Mouse (Mus musculus) megakaryocyte, adult 5-6 weeks (primary cell): Measurements from ENCODE around the gene Gart. TPM values are rescaled to one million over a fixed set of nuclear protein-coding genes. Genes with fewer than 3 reads are reported as not detected.
"Not testable (repeated sequence)": the region's sequence is repeated elsewhere in the genome, so short reads cannot be mapped to it uniquely, and the experiment has no call there.

Experiments used
- ATAC-seq: 2 replicates; pipeline ENCODE4 v1.8.0; 2016; ENCODE audit warnings: mild to moderate bottlenecking, inconsistent platforms; ENCODE audit not compliant: poor library complexity, severe bottlenecking
- total RNA-seq, 2 experiments: library from RNA; stranded (forward) in 1 of 2; stranded (reverse) in 1 of 2; fragments of 153-499, 151-499 nt in 1 of 2; fragments of 221-1000, 200-1000 nt in 1 of 2; gene quantifications; 2 replicates each; pipeline versions ENCODE4 v1.2.3 to v1.2.4; 2015 to 2017

Gart gene
- total RNA-seq, 2 experiments from 2014 or later = 59.0 to 98.1 TPM

GRCm38 (mm10) chr16:91649246-91649645 is 2.5 kb upstream of the Gart start:
- no peak for ATAC-seq

GRCm38 (mm10) chr16:91648220-91648550 is 1.4 kb upstream of the Gart start:
- peak; percentile 39 for ATAC-seq

- ATAC-seq = peak; percentile 86
These were observed 888 bp upstream of the Gart start, which contains the start of gene Son for GRCm38 (mm10) chr16:91647461-91648219. Gene Son, plus strand, starts transcription at chr16:91647506.

GRCm38 (mm10) chr16:91645995-91646602 is 653 bp downstream of the Gart start:
- no peak for ATAC-seq

- not testable (repeated sequence) for ATAC-seq
These were observed 1.3 kb downstream of the Gart start for GRCm38 (mm10) chr16:91645420-91645819.

GRCm38 (mm10) chr16:91644901-91645300 is 1.9 kb downstream of the Gart start:
- no peak for ATAC-seq

GRCm38 (mm10) chr16:91640171-91640570 is 6.6 kb downstream of the Gart start:
- ATAC-seq = peak; percentile 97

GRCm38 (mm10) chr16:91639636-91640035 is 7.1 kb downstream of the Gart start:
- ATAC-seq = no peak

- no peak for ATAC-seq
These were observed 7.6 kb downstream of the Gart start for GRCm38 (mm10) chr16:91639161-91639560.

GRCm38 (mm10) chr16:91633641-91634040 is 13.1 kb downstream of the Gart start:
- ATAC-seq = peak; percentile 78

GRCm38 (mm10) chr16:91632940-91633339 is 13.8 kb downstream of the Gart start:
- no peak for ATAC-seq

- no peak for ATAC-seq
These were observed 14.3 kb downstream of the Gart start for GRCm38 (mm10) chr16:91632439-91632838.

- no peak for ATAC-seq
These were observed 16.2 kb downstream of the Gart start for GRCm38 (mm10) chr16:91630584-91630983.

GRCm38 (mm10) chr16:91629749-91630148 is 17.0 kb downstream of the Gart start:
- peak; percentile 78 for ATAC-seq

GRCm38 (mm10) chr16:91628673-91629072 is 18.1 kb downstream of the Gart start:
- peak; percentile 60 for ATAC-seq

GRCm38 (mm10) chr16:91627831-91628230 is 18.9 kb downstream of the Gart start:
- no peak for ATAC-seq

- peak; percentile 81 for ATAC-seq
These were observed 23.7 kb downstream of the Gart start for GRCm38 (mm10) chr16:91623074-91623473.

- ATAC-seq = no peak
These were observed 25.8 kb downstream of the Gart start for GRCm38 (mm10) chr16:91620991-91621390.

- no peak for ATAC-seq
These were observed 26.6 kb downstream of the Gart start for GRCm38 (mm10) chr16:91620185-91620584.

GRCm38 (mm10) chr16:91618511-91619501 is 27.9 kb downstream of the Gart start, which contains the start of gene Dnajc28:
Gene Dnajc28, minus strand, starts transcription at chr16:91619026.
- ATAC-seq = peak; percentile 96

- ATAC-seq = no peak
These were observed 32.2 kb downstream of the Gart start for GRCm38 (mm10) chr16:91614552-91614951.
